In the genomic region with DNA sequence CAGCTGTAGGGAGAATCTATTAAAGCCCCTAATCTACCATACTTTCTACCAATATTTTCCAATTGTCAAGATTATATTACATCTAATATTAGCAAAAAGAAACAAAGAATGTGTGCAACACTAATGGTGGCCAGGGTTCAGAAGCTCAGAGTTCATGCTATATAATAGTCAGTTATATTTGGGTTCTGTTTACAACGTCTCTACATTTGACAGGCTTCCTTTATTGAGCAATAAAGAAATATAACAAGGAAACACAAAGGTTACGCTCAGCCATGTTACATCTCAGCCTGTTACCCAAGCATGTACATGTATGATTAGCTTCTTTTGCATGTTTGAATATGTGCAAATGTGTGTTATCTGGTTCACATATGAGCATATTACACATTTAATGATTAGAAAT, we compare ENCODE assay signal across 19 mouse cellular contexts.
"Had no signal": no experiment of that assay in that cellular context is flagged by ENCODE, and none has a peak within 500 bp of the region (broad histone marks: within the 10 kb centered on the region; RNA-seq: fewer than 3 reads in every experiment).

No protein-coding gene starts in this region.

- H3K4me1 ChIP-seq: midbrain, embryonic 10.5 days; midbrain, embryonic 12.5 days; neural tube, embryonic 13.5 days; neural tube, embryonic 15.5 days had no signal

- H3K27ac ChIP-seq: midbrain, embryonic 10.5 days; midbrain, embryonic 12.5 days; neural tube, embryonic 13.5 days; neural tube, embryonic 15.5 days had no signal

- H3K9me3 ChIP-seq: midbrain, embryonic 10.5 days; midbrain, embryonic 12.5 days; neural tube, embryonic 13.5 days; neural tube, embryonic 15.5 days had no signal

- H3K27me3 ChIP-seq: midbrain, embryonic 12.5 days; neural tube, embryonic 13.5 days; neural tube, embryonic 15.5 days had no signal

- H3K9ac ChIP-seq: lung, embryonic 14.5 days; midbrain, embryonic 12.5 days; neural tube, embryonic 13.5 days; neural tube, embryonic 15.5 days had no signal

- H3K36me3 ChIP-seq: midbrain, embryonic 10.5 days; midbrain, embryonic 12.5 days; neural tube, embryonic 13.5 days; neural tube, embryonic 15.5 days had no signal

- ATAC-seq: midbrain, embryonic 16.5 days had no signal

- H3K4me3 ChIP-seq: midbrain, embryonic 10.5 days; midbrain, embryonic 12.5 days; myocyte; neural tube, embryonic 13.5 days; neural tube, embryonic 15.5 days had no signal

- DNase-seq: lung, adult 18-20 months; lung, embryonic 14.5 days; lung, postnatal 10 days; lung, postnatal 4 days; midbrain, embryonic 14.5 days; retina, postnatal 1 day; right cerebral cortex, adult 18-20 months; right cerebral cortex, postnatal 25 days; right cerebral cortex, postnatal 4 days; spleen, adult 18-20 months; thymus, adult 18-20 months; thymus, postnatal 14 days; thymus, postnatal 36 days had no signal

- H3K4me2 ChIP-seq: lung, embryonic 14.5 days; midbrain, embryonic 12.5 days; neural tube, embryonic 13.5 days; neural tube, embryonic 15.5 days had no signal
